Comparison of ENCODE assay signal across 30 mouse cellular contexts in genomic region chr12:107926074-107926855, GRCm38 (mm10).
DNase-seq lines count a peak whose midpoint lies in the region; ATAC-seq lines count a peak whose summit lies in the region.
"Had no signal": no experiment of that assay in that cellular context is flagged by ENCODE, and none has a peak within 500 bp of the region (broad histone marks: within the 10 kb centered on the region; RNA-seq: fewer than 3 reads in every experiment).

No protein-coding gene starts in this region.

- no peaks in the 10 kb centered on the region for H3K36me3 ChIP-seq in heart, embryonic 16.5 days (ENCODE audit: control insufficient read depth, insufficient read depth)
- H3K36me3 ChIP-seq in heart, embryonic 10.5 days: no peaks in the 10 kb centered on the region
- H3K36me3 ChIP-seq: embryonic facial prominence, embryonic 13.5 days; heart, embryonic 12.5 days; hindbrain, embryonic 15.5 days; intestine, embryonic 15.5 days; liver, embryonic 13.5 days had no signal

- H3K4me3 ChIP-seq in heart, embryonic 16.5 days (ENCODE audit: low read length): no peak overlapping the region
- no peak overlapping the region for H3K4me3 ChIP-seq in heart, embryonic 10.5 days
- H3K4me3 ChIP-seq: embryonic facial prominence, embryonic 13.5 days; erythroblast, embryonic 14.5 days; heart, embryonic 12.5 days; hindbrain, embryonic 15.5 days; intestine, embryonic 15.5 days; liver, embryonic 13.5 days had no signal

- H3K4me1 ChIP-seq in heart, embryonic 16.5 days (ENCODE audit: control insufficient read depth, insufficient read depth, low read length): peaks cover 48% of the 10 kb centered on the region
- peaks cover 72% of the 10 kb centered on the region for H3K4me1 ChIP-seq in heart, embryonic 10.5 days
- H3K4me1 ChIP-seq: liver, embryonic 13.5 days had no signal

- 91% methylated on average over 22 of the region's 22 CpGs for WGBS in heart, embryonic 16.5 days
- WGBS in heart, embryonic 10.5 days: 92% methylated on average over 22 of the region's 22 CpGs

- H3K4me2 ChIP-seq in heart, embryonic 16.5 days (ENCODE audit: low read depth, low read length): no peak overlapping the region
- H3K4me2 ChIP-seq: embryonic facial prominence, embryonic 13.5 days; heart, embryonic 12.5 days; intestine, embryonic 15.5 days; liver, embryonic 13.5 days; midbrain, embryonic 11.5 days had no signal

- H3K9ac ChIP-seq in heart, embryonic 16.5 days (ENCODE audit: low read length): no peak overlapping the region
- H3K9ac ChIP-seq: embryonic facial prominence, embryonic 13.5 days; heart, embryonic 12.5 days; hindbrain, embryonic 15.5 days; intestine, embryonic 15.5 days; liver, embryonic 13.5 days had no signal

- ATAC-seq in heart, embryonic 16.5 days (replicated peaks; ENCODE audit: extremely low read depth, insufficient read depth, low FRiP score): 0 out of 2 replicates have a peak, but pooled peaks have one; percentile 4
- ATAC-seq: activated CD4-positive, CD25-positive, alpha-beta regulatory T cell, adult 4 months; intestine, embryonic 15.5 days had no signal

- no peaks in the 10 kb centered on the region for H3K27me3 ChIP-seq in heart, embryonic 16.5 days (ENCODE audit: control insufficient read depth, insufficient read depth, low read length)
- no peaks in the 10 kb centered on the region for H3K27me3 ChIP-seq in heart, embryonic 10.5 days (ENCODE audit: insufficient read depth, poor library complexity, severe bottlenecking)
- H3K27me3 ChIP-seq: embryonic facial prominence, embryonic 13.5 days; heart, embryonic 12.5 days; hindbrain, embryonic 15.5 days; intestine, embryonic 15.5 days; liver, embryonic 13.5 days had no signal

- no peaks in the 10 kb centered on the region for H3K9me3 ChIP-seq in heart, embryonic 16.5 days (replicated peaks; ENCODE audit: control insufficient read depth, low read length)
- no peaks in the 10 kb centered on the region for H3K9me3 ChIP-seq in heart, embryonic 10.5 days
- H3K9me3 ChIP-seq: embryonic facial prominence, embryonic 13.5 days; heart, embryonic 12.5 days; hindbrain, embryonic 15.5 days; intestine, embryonic 15.5 days; liver, embryonic 13.5 days had no signal

- H3K27ac ChIP-seq in heart, embryonic 16.5 days (ENCODE audit: low read length): peak overlapping the region; percentile 46
- H3K27ac ChIP-seq in heart, embryonic 10.5 days: no peak overlapping the region
- H3K27ac ChIP-seq: hindbrain, embryonic 15.5 days; intestine, embryonic 15.5 days; liver, embryonic 13.5 days had no signal

- DNase-seq in heart, embryonic 10.5 days (ENCODE audit: low spot score): no peak
- peak; percentile 59 for DNase-seq in T-cell, adult 2 months (ENCODE audit: low spot score)
- peak; percentile 62 for DNase-seq in naive thymus-derived CD4-positive, alpha-beta T cell, adult 2 months (ENCODE audit: low read depth)
- peak; percentile 77 for DNase-seq in thymus, postnatal 25 days
- no peak for DNase-seq in adrenal gland, postnatal 10 days
- no peak for DNase-seq in ovary, adult 18-20 months (ENCODE audit: low spot score)
- DNase-seq: adrenal gland, adult 8-10 months; cerebellum, adult 2 months; cerebellum, postnatal 36 days; embryo, embryonic 11 days; gastrocnemius, postnatal 14 days; heart, adult 11 months; heart, postnatal 36 days; kidney, adult 8-10 months; kidney, postnatal 36 days; layer of hippocampus, adult 9-11 months; liver, embryonic 13.5 days; lung, adult 2 months; lung, postnatal 14 days; retina, postnatal 1 day; right cerebral cortex, postnatal 25 days; spleen, adult 18-20 months had no signal

Comparison
In these comparisons a context has a peak if more than half of its experiments do, and no peak if none do; other contexts are left out.
1. DNase-seq: peak in T-cell, adult 2 months (single experiment), naive thymus-derived CD4-positive, alpha-beta T cell, adult 2 months (single experiment) and thymus, postnatal 25 days (single experiment); none in heart, embryonic 10.5 days (single experiment), adrenal gland, postnatal 10 days (single experiment) and ovary, adult 18-20 months (single experiment).